Comparison of ENCODE assay signal across 1 mouse cellular context in the genomic region with DNA sequence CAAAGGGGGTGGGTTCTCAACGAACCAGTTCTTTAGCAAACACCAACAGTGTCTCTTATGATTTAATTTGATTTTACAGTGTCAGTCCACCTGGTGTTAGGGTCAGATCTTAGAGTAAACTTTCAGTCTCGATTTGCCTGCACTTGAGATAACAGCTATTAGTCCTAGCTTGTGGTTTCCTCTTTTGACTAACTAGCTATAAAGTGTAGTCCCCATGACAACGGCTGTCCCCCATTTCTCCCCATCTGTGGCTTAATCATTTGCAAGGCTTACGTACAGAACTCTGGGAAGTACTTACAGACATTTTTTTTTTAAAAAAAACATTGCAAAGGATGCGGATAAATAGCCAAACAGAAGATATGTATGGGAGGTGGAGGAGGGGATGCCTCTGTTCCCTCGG.
A peak's percentile ranks its signal among the peaks of the same experiment; 100 is the strongest.
TF ChIP-seq lines count a peak whose summit lies in the region.

No protein-coding gene starts in this region.

TF ChIP-seq in MEL, 35 proteins besides CTCF, POLR2A, EP300 and RAD21 (continued from another document):
- TF ChIP-seq GATA1 (IDR thresholded peaks at IDR 0.05; ENCODE audit: low read depth, low read length) (peak; percentile 82), TCF12 (IDR thresholded peaks at IDR 0.05; ENCODE audit: low read depth, low read length) (peak; percentile 53; the same call in 1 of the 2 replicates), UBTF (IDR thresholded peaks at IDR 0.05; ENCODE audit: borderline replicate concordance, insufficient read depth, low read depth, low read length) (no peak), RCOR1 (IDR thresholded peaks at IDR 0.05; ENCODE audit: low read depth, low read length) (peak; percentile 92), MYB (IDR thresholded peaks at IDR 0.05; ENCODE audit: low read depth, low read length) (no peak), ZMIZ1 (IDR thresholded peaks at IDR 0.05; ENCODE audit: low read depth, low read length) (no peak)
